In the genomic region with DNA sequence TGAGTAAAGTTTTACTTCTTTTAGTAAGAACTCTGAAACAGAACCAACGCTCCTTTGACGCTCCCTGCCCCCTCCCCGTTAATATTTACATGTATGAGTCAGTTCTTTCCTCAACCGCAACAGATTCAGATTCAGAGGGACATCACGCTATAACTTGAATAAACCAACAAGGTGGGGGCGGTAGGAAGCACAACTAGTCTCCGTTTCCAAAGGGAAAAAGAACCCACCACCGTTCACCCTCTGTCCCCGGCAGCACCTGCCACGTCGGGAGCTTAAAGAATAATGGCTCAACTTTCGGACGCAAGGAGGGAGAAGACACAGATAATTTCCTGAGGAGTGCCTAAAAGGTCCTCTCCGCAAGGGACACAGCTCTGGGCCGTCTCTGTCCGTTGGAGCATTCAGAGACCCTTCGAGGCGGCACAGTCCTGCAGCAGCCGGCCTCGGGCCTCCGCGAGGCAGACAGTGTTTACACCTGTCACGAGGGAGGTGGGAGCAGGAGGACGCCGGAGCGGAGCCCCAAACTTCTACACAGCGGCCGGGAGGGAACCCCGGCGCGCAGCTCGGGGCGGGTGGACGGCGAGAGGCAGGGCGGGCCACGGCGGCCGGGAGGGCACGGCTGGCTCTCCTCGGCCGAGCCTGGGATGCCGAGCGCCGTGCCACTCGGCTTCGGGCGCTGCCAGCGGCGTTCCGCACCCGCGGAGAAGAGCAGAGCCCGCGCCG, we compare ENCODE assay signal across 7 mouse cellular contexts. TPM values are rescaled to one million over a fixed set of nuclear protein-coding genes. Genes with fewer than 3 reads are reported as not detected.
DNase-seq lines count a peak whose midpoint lies in the region; ATAC-seq and TF ChIP-seq lines count a peak whose summit lies in the region.

No protein-coding gene starts in this region.

- intact Hi-C loops in left cerebral cortex, postnatal 14 days (cut with DNase I), result loop anchor here (5.0 kb wide), 3 partner anchors 177 to 283 kb away; a partner anchor contains a TSS

- peak overlapping the region; percentile 92 for H3K4me3 ChIP-seq in G1E (ENCODE audit: low read depth, low read length)
- H3K4me3 ChIP-seq in forebrain, embryonic 14.5 days (ENCODE audit: low read depth, low read length), result peak overlapping the region; percentile 96
- H3K4me3 ChIP-seq in hindbrain, embryonic 12.5 days, result peak overlapping the region; percentile 95
- peak overlapping the region; percentile 97 for H3K4me3 ChIP-seq in megakaryocyte, embryonic 14.5 days (replicated peaks)

- under 1% methylated on average over 52 of the region's 56 CpGs for WGBS in forebrain, embryonic 14.5 days
- 1% methylated on average over 44 of the region's 56 CpGs for WGBS in hindbrain, embryonic 12.5 days

- peaks cover 14% of the 10 kb centered on the region for H3K4me1 ChIP-seq in G1E (ENCODE audit: insufficient read depth, low read depth, low read length)
- peaks cover 5% of the 10 kb centered on the region; the same call in 1 of the 2 replicates for H3K4me1 ChIP-seq in forebrain, embryonic 14.5 days (ENCODE audit: control insufficient read depth, insufficient read depth, low read length)
- peaks cover 8% of the 10 kb centered on the region; the same call in 1 of the 2 replicates for H3K4me1 ChIP-seq in hindbrain, embryonic 12.5 days
- peaks cover 57% of the 10 kb centered on the region for H3K4me1 ChIP-seq in megakaryocyte, embryonic 14.5 days

- no peaks in the 10 kb centered on the region for H3K9me3 ChIP-seq in G1E (replicated peaks)
- H3K9me3 ChIP-seq in forebrain, embryonic 14.5 days (replicated peaks; ENCODE audit: control insufficient read depth, low read length), result no peaks in the 10 kb centered on the region
- H3K9me3 ChIP-seq in hindbrain, embryonic 12.5 days (replicated peaks), result no peaks in the 10 kb centered on the region
- no peaks in the 10 kb centered on the region for H3K9me3 ChIP-seq in megakaryocyte, embryonic 14.5 days

- peak; percentile 1 for DNase-seq in G1E (ENCODE audit: low spot score)
- peak; percentile 53 to 67 for DNase-seq in adrenal gland, postnatal 36 days
- DNase-seq in forebrain, embryonic 14.5 days (ENCODE audit: low spot score), result peak; percentile 37
- DNase-seq in left cerebral cortex, postnatal 14 days (ENCODE audit: low spot score in 2 of 2), result peak; percentile 19 to 35
- DNase-seq in right cerebral cortex, postnatal 36 days (ENCODE audit: low spot score in 2 of 2), result peak; percentile 19 to 24

- peak overlapping the region; percentile 68 for H3K4me2 ChIP-seq in forebrain, embryonic 14.5 days (ENCODE audit: low read length)
- H3K4me2 ChIP-seq in hindbrain, embryonic 12.5 days (replicated peaks), result peak overlapping the region; percentile 89

- peak overlapping the region; percentile 94 for H3K27ac ChIP-seq in forebrain, embryonic 14.5 days (ENCODE audit: low read depth, low read length)
- peak overlapping the region; percentile 94 for H3K27ac ChIP-seq in hindbrain, embryonic 12.5 days

- TF ChIP-seq CTCF in G1E (IDR thresholded peaks at IDR 0.05; ENCODE audit: low read depth, low read length), result no peak

- H3K27me3 ChIP-seq in G1E (ENCODE audit: insufficient read depth, low read length), result peaks cover 9% of the 10 kb centered on the region
- no peaks in the 10 kb centered on the region for H3K27me3 ChIP-seq in forebrain, embryonic 14.5 days (replicated peaks; ENCODE audit: control insufficient read depth, insufficient read depth, low read length)
- H3K27me3 ChIP-seq in hindbrain, embryonic 12.5 days, result no peaks in the 10 kb centered on the region
- no peaks in the 10 kb centered on the region for H3K27me3 ChIP-seq in megakaryocyte, embryonic 14.5 days (replicated peaks)

- ATAC-seq in G1E (ENCODE audit: extremely low read depth, insufficient number of reproducible peaks, low FRiP score, poor library complexity, severe bottlenecking), result no peak
- peak; percentile 33 for ATAC-seq in forebrain, embryonic 14.5 days
- ATAC-seq in hindbrain, embryonic 12.5 days (ENCODE audit: low FRiP score), result peak; percentile 57

- peaks cover 26% of the 10 kb centered on the region for H3K36me3 ChIP-seq in G1E (replicated peaks)
- no peaks in the 10 kb centered on the region for H3K36me3 ChIP-seq in forebrain, embryonic 14.5 days (ENCODE audit: control insufficient read depth, insufficient read depth, low read length)
- peaks cover 6% of the 10 kb centered on the region; the same call in 1 of the 2 replicates for H3K36me3 ChIP-seq in hindbrain, embryonic 12.5 days
- peaks cover 32% of the 10 kb centered on the region for H3K36me3 ChIP-seq in megakaryocyte, embryonic 14.5 days (replicated peaks; ENCODE audit: low read length)

- H3K9ac ChIP-seq in forebrain, embryonic 14.5 days (ENCODE audit: low read length), result peak overlapping the region; percentile 90
- peak overlapping the region; percentile 92 for H3K9ac ChIP-seq in hindbrain, embryonic 12.5 days

RNA-seq across cellular contexts. Expression of a gene that starts 0.7 kb away (rescaled TPM):
- total RNA-seq in G1E (2014; fragmentation: Nextera tagmentation) (86.3 and 103 TPM in 2 replicates), G1E (2017) (56.9 and 57.5 TPM in 2 replicates)
- polyA plus RNA-seq in G1E (2012), result 8.8 and 9.0 TPM in 2 replicates
- 10 to 100 TPM; 53.3 to 70.6 TPM for total RNA-seq in adrenal gland, postnatal 36 days (2021)
- 34.3 and 38.6 TPM in 2 replicates for polyA plus RNA-seq in forebrain, embryonic 14.5 days (2014; fragmentation: Nextera tagmentation; extraction: Ambion mirVana)
- 35.4 and 35.9 TPM in 2 replicates for polyA plus RNA-seq in hindbrain, embryonic 12.5 days (2016; fragmentation: Nextera tagmentation; extraction: Ambion mirVana)
- 10 to 100 TPM; 60.3 to 65.3 TPM for total RNA-seq in left cerebral cortex, postnatal 14 days (2021)
- 11.3 and 19.6 TPM in 2 replicates for polyA plus RNA-seq in megakaryocyte, embryonic 14.5 days (2012; ENCODE audit: insufficient read depth, low replicate concordance)

Comparison
In these comparisons a context has a peak if more than half of its experiments do, and no peak if none do; other contexts are left out.
1. DNase-seq: peak in every context shown above with its lines; median percentile 60 in adrenal gland, postnatal 36 days; 37 in forebrain, embryonic 14.5 days; 27 in left cerebral cortex, postnatal 14 days; 22 in right cerebral cortex, postnatal 36 days; 1 in G1E.